Mouse (Mus musculus) hematopoietic stem cell, adult 5-6 weeks (primary cell): Measurements from ENCODE around the gene Cpa5. TPM values are rescaled to one million over a fixed set of nuclear protein-coding genes. Genes with fewer than 3 reads are reported as not detected.
A peak's percentile ranks its signal among the peaks of the same experiment; 100 is the strongest.

ENCODE experiments used
- ATAC-seq, 2 experiments: fragments of 125-278 bp in 1 of 2; replicated peaks in 1 of 2; 2 replicates each; pipeline ENCODE4 v1.8.0; 2016 to 2017; ENCODE audit warnings: inconsistent platforms in 2 of 2, mild to moderate bottlenecking in 2 of 2, moderate number of reproducible peaks in 2 of 2, low read depth in 1 of 2, moderate TSS enrichment in 1 of 2; ENCODE audit not compliant: low FRiP score in 2 of 2, poor library complexity in 2 of 2, severe bottlenecking in 2 of 2, insufficient read depth in 1 of 2, low TSS enrichment in 1 of 2
- total RNA-seq: library from RNA; stranded (forward); fragments of 172-1452, 232-1000 nt; gene quantifications from 2 replicates; pipeline ENCODE4 v1.2.3, GENCODE M21; 2017

The Cpa5 gene
- not detected in 2 replicates for total RNA-seq

GRCm38 (mm10) chr6:30610710-30611109 is at the start of gene Cpa5:
Gene Cpa5, plus strand, starts transcription at chr6:30611010.
- no peak for ATAC-seq

GRCm38 (mm10) chr6:30562132-30562531 is 48.7 kb upstream of the Cpa5 start:
- ATAC-seq: no peak

- no peak for ATAC-seq
Observed at GRCm38 (mm10) chr6:30563575-30563974, 47.2 kb upstream of the Cpa5 start.

GRCm38 (mm10) chr6:30564051-30564450 is 46.8 kb upstream of the Cpa5 start:
- ATAC-seq: no peak

- ATAC-seq: no peak
Observed at GRCm38 (mm10) chr6:30568069-30568468, 42.7 kb upstream of the Cpa5 start, which contains the start of gene Cpa4. Gene Cpa4, plus strand, starts transcription at chr6:30568369.

- ATAC-seq: no peak
Observed at GRCm38 (mm10) chr6:30569331-30569730, 41.5 kb upstream of the Cpa5 start.

GRCm38 (mm10) chr6:30570012-30570411 is 40.8 kb upstream of the Cpa5 start:
- ATAC-seq: no peak

- ATAC-seq: no peak
Observed at GRCm38 (mm10) chr6:30572456-30573311, 38.1 kb upstream of the Cpa5 start.

- ATAC-seq: no peak
Observed at GRCm38 (mm10) chr6:30573380-30573779, 37.4 kb upstream of the Cpa5 start.

GRCm38 (mm10) chr6:30574945-30575344 is 35.9 kb upstream of the Cpa5 start:
- ATAC-seq: no peak

- no peak for ATAC-seq
Observed at GRCm38 (mm10) chr6:30576477-30577203, 34.2 kb upstream of the Cpa5 start.

- no peak for ATAC-seq
Observed at GRCm38 (mm10) chr6:30579961-30580840, 30.6 kb upstream of the Cpa5 start.

- ATAC-seq: no peak
Observed at GRCm38 (mm10) chr6:30580841-30581176, 30.0 kb upstream of the Cpa5 start.

GRCm38 (mm10) chr6:30586886-30587442 is 23.8 kb upstream of the Cpa5 start:
- ATAC-seq: peak in 1 of 2 experiments; percentile 56; a peak in 2 of 4 replicates

- no peak for ATAC-seq
Observed at GRCm38 (mm10) chr6:30589819-30590218, 21.0 kb upstream of the Cpa5 start.

- ATAC-seq: no peak
Observed at GRCm38 (mm10) chr6:30591851-30592404, 18.9 kb upstream of the Cpa5 start.

- ATAC-seq: 0 out of 4 replicates have a peak, but pooled peaks of 1 of the 2 experiments have one; percentile 14
Observed at GRCm38 (mm10) chr6:30592417-30592974, 18.3 kb upstream of the Cpa5 start.
